Mouse (Mus musculus) intestine, embryonic 16.5 days (tissue): Measurements from ENCODE around the gene Slc35f1. TPM values are rescaled to one million over a fixed set of nuclear protein-coding genes. Genes with fewer than 3 reads are reported as not detected.
A peak's percentile ranks its signal among the peaks of the same experiment; 100 is the strongest.

Experiments
- ATAC-seq: fragments of 200-750 bp; cut with Nextera tagmentation; 2 replicates; pipeline ENCODE4 v1.8.0; 2017; ENCODE audit warnings: moderate TSS enrichment, moderate library complexity
- H3K27ac ChIP-seq: fragments of 300-500 bp; sonication (generic); 2 replicates; pipeline ENCODE4 v1.5.1; 2014; ENCODE audit warnings: mild to moderate bottlenecking, low read length
- H3K27me3 ChIP-seq: fragments of 300-500 bp; sonication (generic); replicated peaks from 2 replicates; pipeline ENCODE4 v1.6.1; 2014; ENCODE audit warnings: low read length, control low read depth, mixed read lengths; ENCODE audit not compliant: control insufficient read depth, insufficient read depth
- H3K36me3 ChIP-seq: fragments of 300-500 bp; sonication (generic); 2 replicates; pipeline ENCODE4 v1.6.1; 2014; ENCODE audit warnings: low read length, control low read depth; ENCODE audit not compliant: control insufficient read depth, insufficient read depth
- H3K4me1 ChIP-seq: fragments of 300-500 bp; sonication (generic); 2 replicates; pipeline ENCODE4 v1.6.1; 2014; ENCODE audit warnings: low read length, control low read depth, mixed read lengths; ENCODE audit not compliant: control insufficient read depth, insufficient read depth
- H3K4me2 ChIP-seq: fragments of 300-500 bp; sonication (generic); 2 replicates; pipeline ENCODE4 v1.6.1; 2014; ENCODE audit warnings: low read depth, low read length, control low read depth
- H3K4me3 ChIP-seq: fragments of 300-500 bp; sonication (generic); 2 replicates; pipeline ENCODE4 v1.5.1; 2014; ENCODE audit warnings: mild to moderate bottlenecking, low read length
- H3K9ac ChIP-seq: fragments of 300-500 bp; sonication (generic); 2 replicates; pipeline ENCODE4 v1.6.1; 2014; ENCODE audit warnings: low read depth, low read length
- H3K9me3 ChIP-seq: fragments of 300-500 bp; sonication (generic); 2 replicates; pipeline ENCODE4 v1.6.1; 2016; ENCODE audit warnings: low read length, control low read depth; ENCODE audit not compliant: control insufficient read depth
- WGBS: fragments of 180-500 bp; shearing (Covaris S2); extraction: QIAGEN DNeasy Blood & Tissue Kit; methylation state at CpG from one replicate; pipeline ENCODE4 v1.1.7; 2014; 5-methylcytosine and 5-hydroxymethylcytosine counted together
- polyA plus RNA-seq: library from polyadenylated mRNA; unstranded; fragments of >200 nt; fragmentation: Nextera tagmentation; extraction: Ambion mirVana; gene quantifications from 2 replicates; pipeline ENCODE4 v1.2.1, GENCODE M21; 2015

Gene Slc35f1
- polyA plus RNA-seq, 1 experiment from 2014 or later, result 1.7 TPM

GRCm38 (mm10) chr10:52760527-52760926, 70.2 kb downstream of the Slc35f1 start:
- H3K27me3 ChIP-seq, result no peaks in the 10 kb centered on the region
- ATAC-seq, result no peak
- H3K4me1 ChIP-seq, result no peaks in the 10 kb centered on the region
- no peak overlapping the region for H3K4me2 ChIP-seq
- WGBS, result 100% methylated on average over 1 of the region's 1 CpGs
- H3K9me3 ChIP-seq, result no peaks in the 10 kb centered on the region
- no peak overlapping the region for H3K4me3 ChIP-seq
- H3K9ac ChIP-seq, result no peak overlapping the region
- no peaks in the 10 kb centered on the region for H3K36me3 ChIP-seq
- H3K27ac ChIP-seq, result no peak overlapping the region

GRCm38 (mm10) chr10:52779926-52780485, 89.7 kb downstream of the Slc35f1 start:
- no peaks in the 10 kb centered on the region for H3K4me1 ChIP-seq
- H3K4me2 ChIP-seq, result no peak overlapping the region
- no peaks in the 10 kb centered on the region for H3K36me3 ChIP-seq
- no peaks in the 10 kb centered on the region for H3K27me3 ChIP-seq
- 36% methylated on average over 4 of the region's 4 CpGs for WGBS
- no peak overlapping the region for H3K4me3 ChIP-seq
- peak overlapping the region; percentile 33; the same call in 1 of the 2 replicates for H3K27ac ChIP-seq
- H3K9ac ChIP-seq, result no peak overlapping the region
- H3K9me3 ChIP-seq, result no peaks in the 10 kb centered on the region
- ATAC-seq, result peak; percentile 83

GRCm38 (mm10) chr10:52787075-52787474, 96.7 kb downstream of the Slc35f1 start:
- no peaks in the 10 kb centered on the region for H3K9me3 ChIP-seq
- 65% methylated on average over 2 of the region's 2 CpGs for WGBS
- H3K27me3 ChIP-seq, result no peaks in the 10 kb centered on the region

GRCm38 (mm10) chr10:52791560-52791959, 101.2 kb downstream of the Slc35f1 start:
- 80% methylated on average over 6 of the region's 6 CpGs for WGBS
- Histone ChIP-seq H3K4me2 (no peak overlapping the region), H3K27me3 (no peaks in the 10 kb centered on the region), H3K4me1 (no peaks in the 10 kb centered on the region), H3K27ac (no peak overlapping the region), H3K9me3 (no peaks in the 10 kb centered on the region), H3K4me3 (no peak overlapping the region), H3K9ac (no peak overlapping the region), H3K36me3 (no peaks in the 10 kb centered on the region)
- ATAC-seq, result no peak

More at GRCm38 (mm10) chr10:52787075-52787474, 96.7 kb downstream of the Slc35f1 start:
- H3K4me2 ChIP-seq, result no peak overlapping the region
- H3K9ac ChIP-seq, result no peak overlapping the region
- no peak overlapping the region for H3K4me3 ChIP-seq
- H3K27ac ChIP-seq, result no peak overlapping the region
- H3K36me3 ChIP-seq, result no peaks in the 10 kb centered on the region
- no peak for ATAC-seq
- H3K4me1 ChIP-seq, result no peaks in the 10 kb centered on the region

- Histone ChIP-seq H3K9ac (no peak overlapping the region), H3K9me3 (no peaks in the 10 kb centered on the region), H3K27me3 (no peaks in the 10 kb centered on the region), H3K4me3 (no peak overlapping the region), H3K36me3 (no peaks in the 10 kb centered on the region), H3K4me2 (no peak overlapping the region), H3K4me1 (no peaks in the 10 kb centered on the region), H3K27ac (no peak overlapping the region)
- ATAC-seq, result no peak
- 82% methylated on average over 4 of the region's 4 CpGs for WGBS
These were observed 107.1 kb downstream of the Slc35f1 start for GRCm38 (mm10) chr10:52797454-52797853.

- no peak overlapping the region for H3K9ac ChIP-seq
- whole genome bisulfite sequencing, result 60% methylated on average over 2 of the region's 2 CpGs
- H3K4me1 ChIP-seq, result no peaks in the 10 kb centered on the region
These were observed 117.5 kb downstream of the Slc35f1 start for GRCm38 (mm10) chr10:52807808-52808207.

DNA sequence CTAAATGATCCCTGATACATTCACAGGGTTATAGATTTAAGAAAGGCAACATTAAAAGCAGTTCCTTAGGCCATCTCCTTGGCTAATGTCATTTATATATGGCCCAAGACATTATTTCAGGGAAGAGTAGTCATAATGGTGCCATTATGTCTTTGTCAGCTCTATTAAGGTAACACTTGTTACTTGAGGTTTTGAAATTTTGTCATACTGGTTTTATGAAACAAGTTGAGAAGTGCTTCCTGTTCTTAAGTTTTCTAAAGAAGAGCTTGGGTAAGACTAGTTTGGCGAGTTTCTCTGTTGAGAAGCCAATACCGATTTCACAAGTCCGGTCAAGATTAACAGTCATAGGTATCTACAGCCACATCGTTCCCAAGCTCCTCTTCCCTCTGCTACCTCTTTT, 122.5 kb downstream of the Slc35f1 start:
- Histone ChIP-seq H3K27ac (no peak overlapping the region), H3K4me2 (no peak overlapping the region), H3K36me3 (no peaks in the 10 kb centered on the region), H3K4me3 (no peak overlapping the region), H3K9ac (no peak overlapping the region), H3K4me1 (no peaks in the 10 kb centered on the region), H3K27me3 (no peaks in the 10 kb centered on the region), H3K9me3 (no peaks in the 10 kb centered on the region)
- no peak for ATAC-seq
- 87% methylated on average over 4 of the region's 4 CpGs for WGBS

More at GRCm38 (mm10) chr10:52807808-52808207, 117.5 kb downstream of the Slc35f1 start:
- H3K27ac ChIP-seq, result no peak overlapping the region
- H3K36me3 ChIP-seq, result no peaks in the 10 kb centered on the region
- no peak overlapping the region for H3K4me2 ChIP-seq
- H3K9me3 ChIP-seq, result no peaks in the 10 kb centered on the region
- no peak overlapping the region for H3K4me3 ChIP-seq
- H3K27me3 ChIP-seq, result no peaks in the 10 kb centered on the region
- ATAC-seq, result no peak

- ATAC-seq, result no peak
These were observed 124.0 kb downstream of the Slc35f1 start for GRCm38 (mm10) chr10:52814358-52814757.

DNA sequence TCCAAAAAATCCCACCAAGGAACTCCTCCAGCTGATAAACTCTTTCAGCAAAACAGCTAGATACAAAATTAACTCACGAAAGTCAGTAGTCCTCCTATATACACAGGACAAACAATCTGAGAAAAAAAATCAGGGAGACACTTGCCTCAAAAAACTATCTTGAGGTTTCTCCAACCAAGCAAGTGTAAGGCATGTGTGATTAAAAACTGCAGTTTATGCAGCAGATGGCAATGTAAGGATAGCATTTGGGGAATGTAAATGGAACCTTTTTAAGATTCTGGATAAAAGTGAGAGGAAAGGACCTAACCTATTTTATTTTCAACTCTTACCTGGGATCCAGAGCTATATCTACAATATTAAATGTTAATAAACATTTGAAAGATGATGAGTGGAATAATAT, 129.3 kb downstream of the Slc35f1 start:
- WGBS, result 79% methylated on average over 1 of the region's 1 CpGs

More at GRCm38 (mm10) chr10:52814358-52814757, 124.0 kb downstream of the Slc35f1 start:
- H3K4me3 ChIP-seq, result no peak overlapping the region
- H3K9ac ChIP-seq, result no peak overlapping the region
- no peaks in the 10 kb centered on the region for H3K36me3 ChIP-seq
- H3K9me3 ChIP-seq, result no peaks in the 10 kb centered on the region
- no peak overlapping the region for H3K4me2 ChIP-seq
- 82% methylated on average over 5 of the region's 5 CpGs for WGBS
- no peak overlapping the region for H3K27ac ChIP-seq
- H3K27me3 ChIP-seq, result no peaks in the 10 kb centered on the region
- no peaks in the 10 kb centered on the region for H3K4me1 ChIP-seq

GRCm38 (mm10) chr10:52822909-52823308, 132.6 kb downstream of the Slc35f1 start:
- no peaks in the 10 kb centered on the region for H3K9me3 ChIP-seq
- no peaks in the 10 kb centered on the region for H3K36me3 ChIP-seq
- WGBS, result 84% methylated on average over 2 of the region's 2 CpGs
- no peaks in the 10 kb centered on the region for H3K4me1 ChIP-seq
- no peak overlapping the region for H3K9ac ChIP-seq
- no peak for ATAC-seq
- H3K27ac ChIP-seq, result no peak overlapping the region
- H3K4me3 ChIP-seq, result no peak overlapping the region
- H3K27me3 ChIP-seq, result no peaks in the 10 kb centered on the region
- H3K4me2 ChIP-seq, result no peak overlapping the region

More for the DNA sequence above, 129.3 kb downstream of the Slc35f1 start:
- Histone ChIP-seq H3K4me1 (no peaks in the 10 kb centered on the region), H3K4me2 (no peak overlapping the region), H3K9ac (no peak overlapping the region), H3K27me3 (no peaks in the 10 kb centered on the region), H3K27ac (no peak overlapping the region), H3K9me3 (no peaks in the 10 kb centered on the region), H3K36me3 (no peaks in the 10 kb centered on the region), H3K4me3 (no peak overlapping the region)
- ATAC-seq, result no peak
